Comparison of ENCODE assay signal across 39 mouse cellular contexts in genomic region chr9:22445123-22445522, GRCm38 (mm10). TPM values are rescaled to one million over a fixed set of nuclear protein-coding genes. Genes with fewer than 3 reads are reported as not detected.
"Had no signal": no experiment of that assay in that cellular context is flagged by ENCODE, and none has a peak within 500 bp of the region (broad histone marks: within the 10 kb centered on the region; RNA-seq: fewer than 3 reads in every experiment).

No protein-coding gene starts in this region.

- H3K9ac ChIP-seq: embryonic facial prominence, embryonic 12.5 days; embryonic facial prominence, embryonic 13.5 days; embryonic facial prominence, embryonic 15.5 days; forebrain, embryonic 12.5 days; forebrain, embryonic 13.5 days; forebrain, embryonic 15.5 days; forebrain, postnatal 0 days had no signal

- H3K27ac ChIP-seq: embryonic facial prominence, embryonic 10.5 days; embryonic facial prominence, embryonic 12.5 days; embryonic facial prominence, embryonic 13.5 days; embryonic facial prominence, embryonic 15.5 days; forebrain, embryonic 10.5 days; forebrain, embryonic 12.5 days; forebrain, embryonic 13.5 days; forebrain, embryonic 15.5 days; gastrocnemius, adult 2 months; heart, adult 2 months had no signal

- H3K4me1 ChIP-seq: embryonic facial prominence, embryonic 12.5 days; embryonic facial prominence, embryonic 13.5 days; embryonic facial prominence, embryonic 15.5 days; forebrain, embryonic 10.5 days; forebrain, embryonic 12.5 days; forebrain, embryonic 13.5 days; forebrain, embryonic 15.5 days had no signal

- H3K27me3 ChIP-seq: embryonic facial prominence, embryonic 12.5 days; embryonic facial prominence, embryonic 13.5 days; embryonic facial prominence, embryonic 15.5 days; forebrain, embryonic 12.5 days; forebrain, embryonic 13.5 days; forebrain, embryonic 15.5 days had no signal

- H3K9me3 ChIP-seq: embryonic facial prominence, embryonic 10.5 days; embryonic facial prominence, embryonic 12.5 days; embryonic facial prominence, embryonic 13.5 days; embryonic facial prominence, embryonic 15.5 days; forebrain, embryonic 12.5 days; forebrain, embryonic 13.5 days; forebrain, embryonic 15.5 days had no signal

- DNase-seq: cerebellum, adult 8-10 months; cerebellum, adult 9-10 months; cerebellum, adult 9-11 months; cerebellum, postnatal 10 days; cerebellum, postnatal 14 days; cerebellum, postnatal 25 days; cerebellum, postnatal 36 days; forebrain, postnatal 0 days; gastrocnemius, adult 2 months; gastrocnemius, postnatal 10 days; gastrocnemius, postnatal 14 days; gastrocnemius, postnatal 25 days; gastrocnemius, postnatal 36 days; heart, adult 11 months; heart, adult 18-20 months; heart, adult 2 months had no signal

- H3K4me3 ChIP-seq: embryonic facial prominence, embryonic 10.5 days; embryonic facial prominence, embryonic 12.5 days; embryonic facial prominence, embryonic 13.5 days; embryonic facial prominence, embryonic 15.5 days; erythroblast, embryonic 14.5 days; forebrain, embryonic 10.5 days; forebrain, embryonic 12.5 days; forebrain, embryonic 13.5 days; forebrain, embryonic 15.5 days; gastrocnemius, adult 2 months; heart, adult 2 months had no signal

- H3K4me2 ChIP-seq: embryonic facial prominence, embryonic 12.5 days; embryonic facial prominence, embryonic 13.5 days; embryonic facial prominence, embryonic 15.5 days; forebrain, embryonic 12.5 days; forebrain, embryonic 13.5 days; forebrain, embryonic 15.5 days had no signal

- ATAC-seq: forebrain, embryonic 13.5 days; forebrain, embryonic 14.5 days; forebrain, embryonic 15.5 days; forebrain, embryonic 16.5 days; forebrain, postnatal 0 days had no signal

RNA-seq across cellular contexts. Expression of gene Gm17545, which starts 9.0 kb away (rescaled TPM):
- total RNA-seq: common myeloid progenitor, adult 5-6 weeks; forebrain, postnatal 0 days; gastrocnemius, adult 18-20 months; gastrocnemius, adult 2 months; gastrocnemius, adult 8-10 months; gastrocnemius, postnatal 10 days; gastrocnemius, postnatal 14 days; gastrocnemius, postnatal 25 days; gastrocnemius, postnatal 36 days; gastrocnemius, postnatal 4 days; granulocyte monocyte progenitor cell, adult 5-6 weeks; heart, adult 18-20 months; heart, adult 2 months; heart, adult 8-10 months had no signal
- polyA plus RNA-seq: cortical plate, adult 2 months; embryonic facial prominence, embryonic 10.5 days; embryonic facial prominence, embryonic 11.5 days; embryonic facial prominence, embryonic 12.5 days; embryonic facial prominence, embryonic 13.5 days; embryonic facial prominence, embryonic 14.5 days; embryonic facial prominence, embryonic 15.5 days; erythroblast, embryonic 14.5 days; forebrain, embryonic 10.5 days; forebrain, embryonic 11.5 days; forebrain, embryonic 12.5 days; forebrain, embryonic 13.5 days; forebrain, embryonic 14.5 days; forebrain, embryonic 15.5 days; forebrain, embryonic 16.5 days; forebrain, postnatal 0 days; frontal cortex, adult 2 months; gonadal fat pad, adult 2 months; heart, adult 2 months had no signal

RNA-seq across cellular contexts. Expression of gene Bbs9, which starts 30.4 kb away (rescaled TPM):
- polyA plus RNA-seq: erythroblast, embryonic 14.5 days had no signal
